Mouse (Mus musculus) embryonic fibroblast, embryonic 13.5 days (primary cell): ENCODE results near the gene Crisp2. TPM values are rescaled to one million over a fixed set of nuclear protein-coding genes. Genes with fewer than 3 reads are reported as not detected.
"Not testable (repeated sequence)": the region's sequence is repeated elsewhere in the genome, so short reads cannot be mapped to it uniquely, and the experiment has no call there.

Experiments used
- H3K27ac ChIP-seq: 2 replicates; pipeline ENCODE4 v1.5.1; 2012; ENCODE audit warnings: low read length, control low read depth, inconsistent platforms; ENCODE audit not compliant: insufficient read depth
- H3K4me1 ChIP-seq: 2 replicates; pipeline ENCODE4 v1.6.1; 2011; ENCODE audit warnings: low read length; ENCODE audit not compliant: control insufficient read depth, insufficient read depth
- H3K4me3 ChIP-seq: 2 replicates; pipeline ENCODE4 v1.5.1; 2011; ENCODE audit warnings: mild to moderate bottlenecking, control low read depth, low read length; ENCODE audit not compliant: insufficient read depth
- CTCF ChIP-seq: IDR thresholded peaks from 2 replicates; pipeline ENCODE4 v1.5.1; 2011; ENCODE audit warnings: mild to moderate bottlenecking, control low read depth, low read length, moderate library complexity, borderline replicate concordance; ENCODE audit not compliant: insufficient read depth
- POLR2A ChIP-seq: IDR thresholded peaks from 2 replicates; pipeline ENCODE4 v1.6.1; 2011; ENCODE audit warnings: low read depth, mild to moderate bottlenecking, control low read depth, low read length, moderate library complexity
- polyA plus RNA-seq: library from polyadenylated mRNA; stranded (reverse); fragments of >200 nt; gene quantifications from 2 replicates; pipeline ENCODE4 v1.2.4, GENCODE M21; 2011; ENCODE audit warnings: low read depth; ENCODE audit not compliant: missing spikeins, insufficient read length

Gene Crisp2
- polyA plus RNA-seq, 1 experiment = not detected

DNA sequence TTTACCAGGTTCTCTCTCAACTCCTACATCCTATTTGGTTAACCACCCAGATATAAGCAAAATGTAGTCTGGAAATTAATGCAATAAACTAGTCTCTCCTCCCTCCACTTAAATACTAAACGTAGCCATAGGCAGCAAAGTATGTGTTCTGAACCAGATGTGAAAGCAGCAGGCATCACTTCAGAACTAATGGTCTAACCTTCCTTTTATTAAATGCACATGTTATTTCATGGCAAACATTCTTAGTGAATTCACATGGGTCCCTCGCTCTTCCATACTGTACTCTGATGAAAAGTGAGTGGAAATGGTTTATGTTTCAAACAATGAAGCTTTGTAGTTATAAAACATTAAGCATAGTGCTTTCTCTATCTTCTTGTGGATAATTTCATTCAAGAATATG, 75.5 kb downstream of the Crisp2 start:
- H3K4me1 ChIP-seq = no peaks in the 10 kb centered on the region
- H3K4me3 ChIP-seq = no peak overlapping the region
- no peak overlapping the region for H3K27ac ChIP-seq
- no peak for TF ChIP-seq POLR2A
- TF ChIP-seq CTCF = no peak

DNA sequence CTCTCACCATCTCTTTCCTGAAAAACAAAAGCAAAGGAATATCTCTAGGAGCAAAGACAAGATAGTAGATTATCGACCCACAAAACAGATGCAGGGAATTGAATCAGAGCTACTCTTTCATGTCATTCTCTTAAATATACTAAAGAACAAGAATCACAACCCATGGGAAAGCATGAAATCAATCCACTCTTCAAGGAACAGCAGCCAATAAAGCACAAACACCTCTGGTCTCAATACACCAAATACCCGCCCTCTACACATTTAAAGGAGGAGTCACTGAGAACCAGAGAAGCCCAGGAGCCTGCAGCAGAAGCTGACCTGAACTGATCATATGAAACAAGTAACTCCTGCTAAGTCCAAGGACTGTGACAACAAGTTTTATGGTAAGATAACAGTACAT, 80.0 kb downstream of the Crisp2 start, which contains the start of gene Esp1:
Gene Esp1, plus strand, starts transcription at position 301 of the 400 bp plus-strand sequence.
- no peak within 1 kb of the TSS for H3K4me3 ChIP-seq
- no peaks in the 10 kb centered on the region for H3K4me1 ChIP-seq
- H3K27ac ChIP-seq = no peak within 1 kb of the TSS
- TF ChIP-seq POLR2A (no peak), CTCF (no peak)

DNA sequence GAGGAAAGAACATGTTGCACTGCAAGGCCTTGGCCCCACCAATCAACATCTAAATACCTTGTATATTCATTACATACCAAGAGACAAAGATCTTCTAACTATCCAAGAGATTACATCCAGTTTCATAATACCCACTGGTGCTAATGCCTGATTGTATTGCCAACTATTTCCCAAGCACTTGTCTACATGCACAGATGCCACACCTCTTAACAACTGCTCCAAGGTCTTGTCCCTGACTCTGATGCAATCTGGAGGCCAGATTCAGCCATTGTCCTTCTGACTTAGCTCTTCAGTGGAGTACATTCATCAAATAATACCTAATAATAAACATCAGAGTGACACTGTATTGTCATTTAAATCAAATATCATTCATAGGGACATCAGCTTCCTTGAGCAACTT, 89.7 kb downstream of the Crisp2 start:
- H3K4me3 ChIP-seq, H3K4me1 ChIP-seq, H3K27ac ChIP-seq: not testable (repeated sequence)

DNA sequence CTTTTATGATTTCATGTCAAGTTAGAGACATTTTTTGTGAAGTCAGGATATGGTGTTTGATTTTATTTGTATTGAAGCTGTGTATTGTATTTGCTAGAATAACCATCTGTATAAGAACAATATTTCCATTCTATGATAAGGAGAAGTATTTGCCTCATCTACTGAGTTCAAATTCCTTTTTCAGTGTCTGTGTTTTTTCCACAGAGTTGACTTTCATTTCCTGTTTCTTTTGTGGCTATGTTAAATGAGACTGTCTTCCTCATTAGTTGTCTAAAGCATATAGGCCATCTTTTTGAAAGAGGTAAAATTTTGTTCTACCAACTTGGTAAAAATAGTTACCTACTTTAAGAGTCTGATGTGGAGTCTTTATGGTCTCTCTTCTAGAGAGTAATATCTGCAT, 90.5 kb downstream of the Crisp2 start:
- Histone ChIP-seq H3K4me1 (no peaks in the 10 kb centered on the region), H3K27ac (no peak overlapping the region), H3K4me3 (no peak overlapping the region)
- no peak for TF ChIP-seq POLR2A
- no peak for TF ChIP-seq CTCF

Other genes with a start within 250 kb of the Crisp2 start
- gene Esp6, start 245.5 kb downstream of the Crisp2 start, polyA plus RNA-seq = not detected in 2 replicates
- gene Esp4, start 208.4 kb downstream of the Crisp2 start, polyA plus RNA-seq = not detected in 2 replicates
- gene Esp3, start 174.9 kb downstream of the Crisp2 start, polyA plus RNA-seq = not detected in 2 replicates
- gene Esp1, start 79.9 kb downstream of the Crisp2 start, polyA plus RNA-seq = not detected in 2 replicates
- gene Rhag, start 4.1 kb upstream of the Crisp2 start, polyA plus RNA-seq = not detected in 2 replicates
- 6.2 and 8.0 TPM in 2 replicates for gene 9130008F23Rik, start 73.6 kb upstream of the Crisp2 start, polyA plus RNA-seq
- gene Glyatl3, start 107.3 kb upstream of the Crisp2 start, polyA plus RNA-seq = not detected in 2 replicates
- gene Mut, start 127.7 kb upstream of the Crisp2 start, polyA plus RNA-seq = 25.9 and 27.8 TPM in 2 replicates
- 11.6 and 20.8 TPM in 2 replicates for gene Cenpq, start 128.0 kb upstream of the Crisp2 start, polyA plus RNA-seq